Mouse (Mus musculus) kidney, postnatal 36 days (tissue): ENCODE measurements around the gene Arhgef3.

Source experiments
- DNase-seq, 2 experiments: peaks; one replicate each; pipeline ENCODE4 v3.0.0; 2021 to 2022; ENCODE audit warnings: mixed read lengths in 2 of 2

The Arhgef3 gene

DNA sequence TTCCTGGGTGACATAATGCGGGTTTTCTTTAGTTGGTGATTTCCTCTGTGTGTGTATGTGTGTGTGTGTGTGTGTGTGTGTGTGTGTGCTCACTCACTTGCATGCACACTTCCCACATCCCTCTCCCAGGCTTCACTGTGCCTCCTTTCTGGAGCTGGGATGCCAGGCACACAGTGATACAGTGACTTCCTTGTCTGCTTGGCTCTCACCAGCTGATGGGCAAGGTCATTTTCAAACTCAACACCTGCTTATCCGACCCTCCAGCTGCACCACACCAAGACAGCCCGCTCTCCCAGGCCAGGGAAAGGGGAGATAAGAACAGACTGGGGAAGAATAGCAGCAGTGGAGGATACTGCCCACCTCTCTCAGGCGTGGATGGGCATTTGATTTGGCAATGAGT lies 52.5 kb downstream of the Arhgef3 start:
- DNase-seq, result no peak

GRCm38 (mm10) chr14:27168387-27168786 lies 53.7 kb downstream of the Arhgef3 start:
- DNase-seq, result no peak

GRCm38 (mm10) chr14:27169287-27169686 lies 54.6 kb downstream of the Arhgef3 start:
- no peak for DNase-seq

DNA sequence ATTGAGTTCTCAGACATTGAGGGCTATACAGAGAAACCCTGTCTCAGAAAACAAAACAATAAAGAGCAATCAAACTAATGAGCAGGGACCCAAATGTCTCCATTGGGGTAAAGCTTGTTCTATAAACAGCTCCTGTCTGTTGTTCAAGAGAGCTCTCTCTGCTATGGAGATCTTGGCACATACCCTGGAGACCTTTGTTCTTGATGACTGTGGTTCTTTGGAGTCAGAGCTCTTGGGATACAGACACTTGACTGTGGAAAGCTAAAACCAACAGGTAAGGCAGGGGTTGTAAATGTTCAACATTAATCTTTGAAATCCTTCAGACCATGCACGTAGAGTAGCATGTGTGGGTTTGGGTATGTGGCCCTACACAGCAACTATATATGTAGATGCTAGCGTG lies 55.7 kb downstream of the Arhgef3 start:
- peak in 1 of 2 experiments; percentile 51 for DNase-seq

GRCm38 (mm10) chr14:27171175-27171830 lies 56.6 kb downstream of the Arhgef3 start:
- peak in 1 of 2 experiments; percentile 43 for DNase-seq

GRCm38 (mm10) chr14:27173178-27173803 lies 58.6 kb downstream of the Arhgef3 start:
- DNase-seq, result peak; percentile 69 to 72

DNA sequence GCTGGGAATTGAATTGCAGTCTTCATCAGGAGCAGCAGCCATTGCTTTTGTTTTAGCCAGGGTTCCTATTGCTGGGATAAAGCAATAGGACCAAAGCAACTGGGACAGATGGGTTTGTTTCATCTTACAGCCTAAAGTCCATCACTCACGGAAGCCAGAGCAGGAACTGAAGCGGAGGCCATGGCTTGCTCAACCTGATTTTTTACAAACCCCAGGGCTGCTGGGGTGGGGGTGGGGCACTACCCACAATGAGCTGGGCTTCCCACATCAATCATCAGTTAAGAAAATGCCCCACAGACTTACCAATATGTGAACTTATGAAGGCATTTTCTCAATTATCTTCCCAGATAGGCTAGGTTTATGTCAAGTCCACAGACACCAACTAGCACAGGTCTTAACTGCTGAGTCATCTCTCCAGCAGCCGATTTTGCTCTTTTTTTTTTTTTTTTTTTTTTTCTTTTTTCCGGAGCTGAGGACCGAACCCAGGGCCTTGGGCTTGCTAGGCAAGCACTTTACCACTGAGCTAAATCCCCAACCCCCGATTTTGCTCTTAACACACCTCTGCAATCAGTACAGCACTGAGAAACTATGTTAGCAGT lies 59.6 kb downstream of the Arhgef3 start:
- no peak for DNase-seq

DNA sequence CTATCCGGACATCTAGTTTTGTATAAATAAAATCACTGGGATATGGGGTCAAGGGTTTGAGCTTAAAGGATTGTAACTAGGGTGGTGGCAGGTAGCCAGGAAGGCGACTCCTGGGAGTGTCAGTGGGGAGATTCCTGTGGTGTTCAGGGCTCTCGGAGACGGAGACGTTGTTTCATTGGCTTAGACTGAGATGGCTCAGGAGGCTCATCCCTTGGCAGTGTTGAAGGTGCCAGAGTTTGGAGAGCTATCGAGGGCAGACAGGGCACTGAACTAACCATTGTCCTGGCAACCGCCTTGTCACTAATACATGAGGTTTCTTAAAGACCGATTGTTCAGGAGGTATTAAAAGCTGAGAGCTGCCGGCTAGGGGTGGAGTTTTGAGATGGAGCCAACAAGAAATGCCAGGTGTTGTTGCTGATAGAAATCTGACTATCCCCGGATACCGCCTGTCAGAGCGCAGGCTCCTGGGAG lies 60.2 kb downstream of the Arhgef3 start:
- peak; percentile 62 to 77 for DNase-seq

- no peak for DNase-seq
Measured at GRCm38 (mm10) chr14:27175343-27175742, 60.6 kb downstream of the Arhgef3 start.

DNA sequence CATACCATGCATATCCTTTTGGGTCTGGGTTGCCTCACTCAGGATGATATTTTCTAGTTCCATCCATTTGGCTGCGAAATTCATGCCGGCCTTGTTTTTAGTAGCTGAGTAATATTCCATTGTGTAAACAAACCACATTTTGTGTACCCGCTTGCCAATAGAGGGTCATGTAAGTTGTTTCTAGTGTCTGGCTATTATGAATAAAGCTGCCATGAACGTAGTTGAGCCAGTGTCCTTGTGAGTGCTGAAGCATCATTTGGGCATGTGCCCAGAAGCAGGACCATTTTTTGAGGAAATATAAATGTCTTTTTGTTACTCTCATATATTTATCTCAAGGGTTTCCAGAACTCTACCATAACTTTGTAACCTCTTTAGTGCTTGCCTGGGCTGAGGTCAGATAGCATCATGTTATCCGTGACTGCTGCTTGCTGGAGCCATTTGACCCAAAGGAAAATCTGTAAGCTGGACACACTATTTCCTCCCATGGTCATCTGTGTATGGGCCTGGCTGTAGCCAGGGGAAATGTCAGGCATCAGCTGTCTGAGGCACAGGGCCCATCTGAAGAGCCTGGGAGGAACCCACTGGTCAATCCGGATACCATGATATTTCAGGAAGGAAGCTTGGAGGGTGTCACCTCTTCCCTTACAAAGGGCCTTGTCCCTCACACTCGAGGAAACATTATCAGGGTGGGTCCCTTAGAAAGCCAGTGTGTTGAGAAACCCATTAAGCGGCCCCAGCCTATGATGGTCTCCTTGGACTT lies 63.3 kb downstream of the Arhgef3 start:
- peak in 1 of 2 experiments; percentile 73 for DNase-seq

DNA sequence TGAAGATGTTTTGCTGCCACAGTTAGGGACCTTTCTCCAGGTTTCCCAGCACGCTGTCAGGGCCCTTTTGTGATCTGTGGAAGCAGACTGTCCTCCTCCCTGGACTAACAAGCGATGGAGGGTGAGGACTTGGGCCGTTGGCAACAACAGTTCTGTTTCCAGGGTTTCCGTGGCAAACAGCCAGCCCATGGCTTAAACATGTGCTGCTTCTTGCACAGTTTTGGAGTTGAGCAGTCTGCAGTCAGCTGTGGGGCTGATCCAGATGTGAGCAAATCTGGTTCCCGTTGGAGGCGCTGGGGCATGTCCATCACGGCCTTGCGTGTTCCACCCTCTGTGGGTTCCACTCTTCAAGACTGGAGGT lies 63.8 kb downstream of the Arhgef3 start:
- peak; percentile 85 to 91 for DNase-seq

- no peak for DNase-seq
Measured at GRCm38 (mm10) chr14:27179771-27180170, 65.1 kb downstream of the Arhgef3 start.

DNA sequence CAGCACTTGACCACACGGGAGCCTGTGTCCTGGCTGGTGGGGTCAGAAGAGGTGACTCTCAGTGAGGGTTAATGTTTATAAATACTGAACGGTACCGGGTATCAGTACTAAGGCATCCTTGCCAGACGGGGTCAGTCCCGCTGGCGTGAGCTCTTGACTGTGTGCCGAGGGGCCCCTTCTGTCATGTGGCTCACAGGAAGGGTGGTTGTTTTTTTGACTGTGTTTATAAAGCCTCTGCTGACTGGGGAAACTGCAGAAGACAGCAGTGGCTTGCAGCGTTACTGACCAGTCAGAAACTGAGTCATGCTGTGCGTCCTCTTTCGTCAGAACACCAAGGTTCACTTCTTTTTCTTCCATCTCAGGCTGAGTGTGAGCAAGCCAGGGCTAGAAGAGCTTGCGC lies 67.4 kb downstream of the Arhgef3 start:
- peak; percentile 84 to 91 for DNase-seq

DNA sequence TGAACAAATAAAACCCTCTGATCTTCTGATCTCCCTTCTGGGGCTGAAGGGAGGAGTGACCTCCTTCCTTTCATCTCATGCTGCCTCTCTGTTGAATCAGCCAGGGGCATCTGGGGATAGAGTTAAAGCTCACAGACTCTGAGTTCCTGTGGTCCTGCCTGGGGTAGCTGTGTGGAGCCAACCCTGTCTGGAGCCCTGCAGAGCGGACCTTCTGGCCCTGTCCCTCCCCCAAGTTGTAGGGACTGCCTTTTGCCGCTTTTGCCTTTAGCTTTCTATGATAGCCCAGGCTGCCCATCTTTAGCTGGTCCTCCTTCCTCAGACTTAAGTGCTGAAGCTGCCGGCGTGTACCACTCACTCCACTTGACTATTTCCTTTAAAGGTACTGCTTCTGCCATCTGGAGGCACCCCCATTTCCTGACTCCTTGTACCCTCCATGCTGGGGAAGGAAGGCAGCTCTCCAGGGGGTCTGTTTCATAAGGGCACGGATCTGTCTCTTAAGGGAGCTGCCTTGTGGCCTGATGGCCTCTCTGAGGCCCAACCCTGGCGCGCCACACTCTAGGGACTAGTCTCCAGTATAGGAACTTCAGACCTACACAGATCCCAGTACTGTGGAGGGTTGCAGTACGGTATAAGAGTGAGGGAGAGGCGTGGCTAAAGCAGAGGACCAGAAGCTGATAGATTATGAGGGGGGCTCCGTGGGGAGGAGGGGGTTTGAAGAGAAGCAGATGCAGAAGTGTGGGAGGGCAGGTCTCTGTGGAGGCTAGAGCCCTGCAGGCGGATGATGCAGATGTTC lies 68.1 kb downstream of the Arhgef3 start:
- DNase-seq, result no peak

DNA sequence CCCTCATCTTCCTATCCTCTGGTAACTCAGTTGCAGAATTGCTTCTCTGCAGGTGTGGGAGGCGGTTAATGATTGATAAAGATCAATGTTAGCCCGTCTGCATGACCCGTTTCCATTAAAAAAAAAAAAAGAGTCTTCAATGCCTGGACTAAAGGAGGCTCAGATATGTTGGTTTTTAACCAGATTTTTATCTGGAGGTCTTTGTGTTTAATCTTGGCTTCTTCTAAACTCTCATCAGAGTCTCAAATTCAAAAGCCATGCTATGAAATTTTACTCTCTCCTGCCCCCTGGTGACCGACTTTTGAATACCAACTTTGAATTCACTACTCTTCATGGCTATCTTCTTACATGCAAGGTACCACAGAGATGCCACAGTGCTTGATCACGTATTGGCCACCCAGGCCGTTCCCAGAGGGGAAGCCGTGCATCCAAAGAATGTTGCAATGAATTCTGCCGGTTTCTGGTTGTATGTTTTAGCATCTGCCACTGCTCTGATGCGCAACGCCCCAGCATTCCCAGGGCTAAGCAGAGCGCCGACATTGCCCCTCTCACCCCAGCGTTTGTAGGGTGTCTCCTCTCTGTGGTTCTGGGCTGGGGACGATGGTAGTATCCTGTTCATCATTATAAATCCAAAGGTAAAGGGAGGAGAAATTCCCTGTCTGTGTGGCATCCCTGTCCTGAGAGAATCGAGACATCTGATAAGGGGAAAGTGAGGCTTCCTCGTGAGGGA lies 69.0 kb downstream of the Arhgef3 start:
- DNase-seq, result peak; percentile 66 to 86

DNA sequence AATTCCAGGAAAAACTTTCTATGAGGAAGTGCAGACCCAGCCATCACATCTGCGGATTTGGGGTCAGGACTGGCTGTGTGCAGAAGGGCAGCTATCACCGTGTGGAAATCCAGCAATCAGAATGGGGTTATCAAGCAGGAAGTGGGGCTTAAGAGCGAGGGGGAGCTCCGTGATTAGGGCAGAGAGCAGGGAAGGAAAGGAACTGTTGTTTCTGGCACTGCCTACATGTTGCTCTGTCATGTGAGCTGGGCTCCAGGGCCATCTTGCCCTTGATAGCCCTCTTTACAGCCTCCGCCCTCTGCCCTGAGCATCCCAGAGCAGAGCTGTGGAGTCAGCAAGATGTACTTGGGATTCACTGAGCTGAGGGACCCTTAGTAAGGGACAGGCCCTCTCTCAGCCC lies 71.2 kb downstream of the Arhgef3 start:
- no peak for DNase-seq

GRCm38 (mm10) chr14:27186596-27186995 lies 71.9 kb downstream of the Arhgef3 start:
- DNase-seq, result no peak

DNA sequence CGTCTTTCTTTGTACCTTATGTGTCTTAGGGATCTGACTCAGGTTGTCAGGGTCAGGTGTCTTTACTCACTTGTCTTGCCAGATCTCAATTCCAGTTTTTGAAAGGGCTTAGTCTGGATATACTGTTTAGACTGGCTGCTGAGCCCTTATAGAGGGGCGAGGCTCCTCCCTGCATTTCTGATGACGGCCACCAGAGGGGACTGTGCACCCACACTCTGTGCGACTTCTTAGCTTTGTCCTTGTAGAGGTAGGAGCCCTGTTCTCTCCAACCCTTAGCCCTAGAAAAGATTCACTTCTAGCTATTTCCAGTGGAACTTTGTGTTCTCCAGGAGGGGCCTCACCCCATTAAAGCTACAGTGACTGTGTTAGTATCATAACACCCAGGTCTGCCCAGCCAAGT lies 72.3 kb downstream of the Arhgef3 start:
- peak; percentile 82 to 88 for DNase-seq

DNA sequence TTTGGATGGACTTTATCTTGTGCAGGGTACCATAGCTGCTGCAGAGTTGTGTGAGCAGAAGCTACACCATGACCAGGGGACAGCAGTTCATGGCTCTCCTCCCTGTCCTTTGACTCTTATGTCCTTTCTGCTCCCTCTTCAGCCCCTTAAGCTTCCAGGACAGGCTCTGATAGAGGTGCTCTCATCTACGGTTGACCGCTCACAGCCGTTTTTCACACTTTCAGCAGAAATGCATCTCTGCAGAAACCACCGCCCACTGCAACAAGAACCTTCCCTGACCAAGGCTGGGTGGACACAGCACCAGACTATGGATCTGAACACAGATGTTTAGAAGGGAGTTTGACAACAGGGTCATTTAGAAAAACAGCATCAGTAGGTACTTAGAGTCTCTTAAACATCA lies 73.2 kb downstream of the Arhgef3 start:
- DNase-seq, result peak in 1 of 2 experiments; percentile 52

DNA sequence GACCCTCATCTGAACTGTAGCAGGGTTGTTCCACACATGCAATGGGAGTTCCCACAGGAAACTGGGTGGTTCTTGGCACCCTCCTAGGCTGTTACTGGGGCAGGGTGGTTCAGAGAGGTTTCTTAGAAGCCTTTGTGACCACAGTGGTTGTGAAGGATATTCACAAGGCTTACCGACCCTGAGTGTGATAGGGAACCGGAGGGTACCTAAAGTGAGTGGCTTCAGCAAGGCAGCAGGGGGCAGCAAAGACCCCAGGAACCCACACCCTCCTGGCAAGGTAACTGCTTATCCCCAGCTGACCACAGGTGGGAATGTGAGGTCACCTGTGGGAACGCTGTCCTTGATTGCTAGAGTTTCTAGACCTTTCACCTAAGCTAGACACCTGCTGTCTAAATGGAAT lies 77.8 kb downstream of the Arhgef3 start:
- peak in 1 of 2 experiments; percentile 74 for DNase-seq

DNA sequence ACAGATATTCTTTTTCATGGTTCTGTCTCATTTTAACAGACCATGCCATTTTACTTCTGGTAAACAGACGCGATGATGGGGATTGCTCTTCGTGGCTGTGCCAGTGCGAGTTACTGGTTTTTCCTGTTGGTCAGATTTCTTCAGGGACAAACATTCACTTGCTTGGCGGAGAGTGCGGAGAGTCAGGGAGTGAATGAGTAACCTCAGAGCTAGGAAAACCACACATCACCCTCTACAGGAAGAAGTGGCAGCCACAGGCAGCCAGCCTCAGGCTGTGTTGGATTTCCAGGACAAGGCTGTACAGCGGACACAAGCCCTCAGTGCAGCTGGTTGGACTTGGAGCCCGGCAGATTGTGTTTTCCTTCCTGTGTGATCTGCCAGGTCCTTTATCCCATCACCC lies 82.3 kb downstream of the Arhgef3 start:
- peak; percentile 49 to 59 for DNase-seq
